Mouse (Mus musculus) adrenal gland, adult (tissue): ENCODE measurements at regions not wholly inside any gene's neighbourhood (a gene's known extent, or its start where the extent isn't known, plus 50 kb on each side); places are given as distances from the start of the nearest gene placed in this dataset.

Source experiments
- DNase-seq, 2 experiments: peaks; one replicate each; pipeline ENCODE4 v3.0.0; 2022 to 2023; ENCODE audit warnings: low spot score in 1 of 2; ENCODE audit not compliant: inconsistent age in 2 of 2

DNA sequence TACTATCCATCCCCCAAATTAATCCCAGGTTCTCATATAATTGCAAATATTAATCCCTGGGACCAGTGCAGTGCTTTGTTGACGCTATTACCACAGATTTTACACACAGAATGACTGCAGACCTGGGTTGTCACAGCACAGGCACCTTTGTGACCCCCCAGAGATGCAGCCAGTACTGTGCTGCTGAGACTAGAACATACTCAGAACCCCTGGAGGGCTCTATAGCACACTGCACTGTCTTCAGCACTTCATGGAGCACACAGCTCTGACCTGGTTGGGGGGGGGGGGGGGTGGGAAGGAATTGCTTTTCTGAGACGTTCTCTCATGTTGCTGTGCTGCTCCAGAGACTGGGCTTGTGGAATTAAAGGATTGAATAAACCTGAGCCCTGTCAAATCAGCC lies 154.9 kb upstream of the Gm34302 start:
- DNase-seq = no peak

- no peak for DNase-seq
Observed at GRCm38 (mm10) chr3:63637913-63638312, 154.2 kb upstream of the Gm34302 start.

- DNase-seq = no peak
Observed at GRCm38 (mm10) chr3:63627724-63628123, 144.0 kb upstream of the Gm34302 start.

- DNase-seq = no peak
Observed at GRCm38 (mm10) chr3:63616127-63616526, 132.4 kb upstream of the Gm34302 start.

GRCm38 (mm10) chr3:63613652-63614051 lies 130.0 kb upstream of the Gm34302 start:
- DNase-seq = no peak

GRCm38 (mm10) chr3:63612767-63613363 lies 129.2 kb upstream of the Gm34302 start:
- no peak for DNase-seq

- peak in 1 of 2 experiments; percentile 12 for DNase-seq
Observed at GRCm38 (mm10) chr3:63610113-63610919, 126.6 kb upstream of the Gm34302 start.

DNA sequence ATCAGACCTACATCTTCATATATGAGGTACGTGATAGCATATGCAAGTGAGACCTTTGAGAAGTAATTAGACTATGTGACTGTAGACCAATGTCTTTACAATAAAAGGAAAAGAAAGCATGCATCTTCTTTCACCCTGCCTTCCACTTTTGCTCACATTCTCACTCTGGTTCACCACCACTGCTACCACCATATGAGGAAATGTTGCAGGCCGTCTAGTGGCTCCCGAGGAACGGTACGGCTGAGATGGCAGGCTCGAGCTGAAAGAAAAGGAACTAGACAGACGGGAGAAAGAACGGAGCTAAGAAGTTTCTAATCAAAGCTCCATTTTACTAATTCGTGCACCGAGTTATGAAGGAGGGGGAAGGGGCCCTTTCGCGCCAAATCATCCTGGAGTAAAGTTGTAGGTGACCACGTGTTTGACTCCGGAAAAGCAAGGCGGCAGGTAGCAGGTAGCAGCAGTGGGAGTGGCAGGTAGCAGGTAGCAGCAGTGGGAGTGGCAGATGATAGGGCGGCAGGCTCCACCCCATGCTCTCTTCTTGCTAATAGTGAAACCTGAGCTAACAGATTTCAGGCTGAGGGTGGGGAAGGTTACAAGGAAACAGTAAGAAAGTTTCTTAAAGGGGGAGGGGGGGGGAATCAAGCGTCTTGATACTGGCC lies 125.9 kb upstream of the Gm34302 start:
- DNase-seq = peak in 1 of 2 experiments; percentile 9

DNA sequence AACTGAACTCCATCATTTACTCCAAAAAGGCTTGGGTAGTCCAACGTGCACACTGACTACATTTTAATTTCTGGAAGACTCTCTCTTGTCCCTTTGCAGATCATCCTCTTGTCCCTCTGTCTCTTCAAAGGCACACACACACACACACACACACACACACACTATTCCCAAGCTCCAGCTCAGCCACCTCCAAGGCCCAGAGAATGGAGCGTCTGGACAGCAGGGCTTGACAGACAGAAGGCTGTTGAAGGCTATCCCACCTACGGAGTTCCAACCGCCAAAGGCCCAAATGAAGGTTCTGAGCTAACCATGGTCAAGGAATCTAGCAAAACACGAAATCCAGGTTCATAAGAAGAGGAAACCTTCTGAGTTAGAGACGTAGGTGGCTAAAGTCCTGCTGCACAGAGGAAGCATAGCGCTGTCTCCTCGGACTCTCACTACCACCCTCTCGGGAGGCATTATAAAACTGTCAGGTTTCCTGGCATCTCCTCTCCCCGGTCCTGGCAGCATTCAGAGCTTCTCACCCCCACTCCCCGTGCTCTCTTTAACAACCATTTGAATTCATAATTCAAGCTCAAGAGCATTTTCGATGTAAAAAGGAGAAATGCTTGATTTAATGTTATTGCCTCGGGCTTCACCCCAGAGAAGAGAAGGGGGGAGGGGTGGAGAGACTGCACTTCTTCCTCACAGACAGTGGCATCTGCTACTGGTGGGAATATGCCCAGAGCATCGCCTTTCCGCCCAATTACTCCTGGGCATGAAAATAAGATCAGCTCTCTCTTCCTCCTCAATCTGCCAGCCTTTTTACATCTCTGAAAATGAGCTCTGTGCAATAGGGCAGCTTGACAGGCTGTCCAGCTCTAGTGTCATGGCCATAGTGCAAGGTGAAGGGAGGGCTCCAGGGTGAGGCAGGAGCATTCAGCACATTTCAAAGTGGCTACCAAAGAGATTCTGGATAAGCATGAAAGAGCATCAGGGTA lies 99.3 kb upstream of the Gm34302 start:
- no peak for DNase-seq

- DNase-seq = no peak
Observed at GRCm38 (mm10) chr3:63582180-63582579, 98.5 kb upstream of the Gm34302 start.

DNA sequence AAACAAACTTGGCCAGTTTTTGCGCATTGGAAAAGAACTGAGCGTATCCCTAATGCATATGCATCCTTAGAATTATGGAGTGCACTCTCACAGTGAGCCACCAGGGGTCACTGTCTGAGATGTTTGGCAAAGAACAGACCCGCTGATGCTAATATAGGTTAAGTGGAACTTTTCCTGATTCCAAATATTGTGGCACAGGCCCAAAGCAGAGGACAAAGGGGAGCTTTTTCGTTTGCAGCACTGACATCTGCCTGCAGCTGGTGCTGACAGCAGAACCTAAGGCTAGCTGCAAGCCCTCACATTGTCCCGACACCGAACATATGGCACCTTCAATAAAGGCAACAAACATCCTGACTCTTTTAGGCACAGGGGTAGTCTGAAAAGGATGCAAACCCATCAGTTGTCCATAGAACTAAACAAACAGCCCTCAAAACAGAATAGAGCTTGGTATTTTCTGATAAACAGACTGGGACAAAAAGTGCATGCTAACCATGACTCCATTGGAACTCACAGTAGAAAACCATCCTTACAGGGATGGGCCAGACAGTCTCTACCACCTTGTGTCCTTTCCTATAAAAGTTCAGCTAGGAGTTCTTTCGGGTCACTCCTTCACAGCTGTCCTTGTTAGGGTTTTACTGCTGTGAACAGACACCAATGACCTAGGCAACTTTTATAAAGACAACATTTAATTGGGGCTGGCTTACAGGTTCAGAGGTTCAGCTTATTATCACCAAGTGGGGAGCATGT lies 87.1 kb upstream of the Gm34302 start:
- peak; percentile 47 to 87 for DNase-seq

GRCm38 (mm10) chr3:63570082-63570481 lies 86.4 kb upstream of the Gm34302 start:
- DNase-seq = no peak

DNA sequence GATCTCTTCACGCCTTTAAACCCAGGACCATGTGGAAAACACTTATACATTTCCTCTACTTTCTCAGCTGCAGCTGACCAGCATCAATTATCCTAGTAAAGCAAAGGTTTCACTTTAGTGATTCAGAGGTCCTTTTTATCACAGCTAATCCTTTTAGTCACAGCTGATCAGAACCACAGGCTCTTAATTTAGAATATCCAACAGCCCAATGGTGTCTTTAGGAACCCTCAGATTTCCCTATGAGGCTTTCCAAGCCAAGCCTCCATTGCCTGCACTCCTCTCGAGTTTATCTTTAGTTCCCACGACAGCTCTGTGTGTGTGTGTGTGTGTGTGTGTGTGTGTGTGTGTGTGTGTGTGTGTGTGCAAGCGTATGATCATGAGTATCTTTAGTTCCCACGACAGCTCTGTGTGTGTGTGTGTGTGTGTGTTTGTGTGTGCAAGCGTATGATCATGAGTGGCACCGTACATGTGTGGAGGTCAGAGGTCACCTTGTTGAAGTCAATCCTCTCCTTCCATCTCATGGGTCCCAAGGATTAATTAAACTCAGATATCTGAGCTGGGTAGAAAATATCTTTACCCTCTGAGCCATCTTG lies 85.4 kb upstream of the Gm34302 start:
- DNase-seq = no peak

DNA sequence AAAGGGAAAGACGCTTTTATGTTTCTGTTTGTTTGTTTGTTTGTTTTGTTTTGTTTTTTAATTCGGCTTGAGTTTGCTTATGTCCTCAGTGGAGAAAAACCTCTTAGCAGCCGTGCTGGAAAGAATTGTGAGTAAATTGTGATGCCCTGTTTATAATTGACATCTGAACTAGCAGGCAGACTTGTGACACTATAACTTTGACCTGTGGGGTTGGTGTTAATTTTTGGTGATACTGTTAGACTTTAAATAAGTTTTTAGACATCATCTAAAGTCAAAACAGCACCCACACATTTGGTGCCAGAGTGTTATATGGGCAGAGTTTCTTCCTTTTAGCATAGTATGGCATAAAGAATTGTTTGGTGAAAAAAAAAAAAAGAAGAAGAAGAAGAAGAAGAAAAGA lies 84.0 kb upstream of the Gm34302 start:
- no peak for DNase-seq

DNA sequence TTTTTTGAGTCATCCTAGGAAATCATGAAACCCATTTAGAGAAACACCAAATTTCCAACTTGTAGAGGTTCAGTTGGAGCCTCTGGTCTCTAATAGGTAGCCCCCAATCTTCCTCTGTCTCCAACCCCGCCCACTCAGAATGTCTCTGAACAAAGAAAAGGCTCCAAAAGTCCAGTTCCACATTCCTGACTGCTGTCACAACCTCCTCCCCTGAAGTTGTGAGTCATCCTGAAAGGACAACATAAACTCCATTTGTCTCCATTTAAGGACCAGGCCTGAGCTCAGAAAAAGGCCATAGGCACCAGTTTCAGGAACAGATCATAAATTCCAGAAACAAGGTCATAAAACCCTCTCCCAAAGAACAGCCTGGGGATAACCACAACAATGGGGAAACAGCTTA lies 79.4 kb upstream of the Gm34302 start:
- no peak for DNase-seq

DNA sequence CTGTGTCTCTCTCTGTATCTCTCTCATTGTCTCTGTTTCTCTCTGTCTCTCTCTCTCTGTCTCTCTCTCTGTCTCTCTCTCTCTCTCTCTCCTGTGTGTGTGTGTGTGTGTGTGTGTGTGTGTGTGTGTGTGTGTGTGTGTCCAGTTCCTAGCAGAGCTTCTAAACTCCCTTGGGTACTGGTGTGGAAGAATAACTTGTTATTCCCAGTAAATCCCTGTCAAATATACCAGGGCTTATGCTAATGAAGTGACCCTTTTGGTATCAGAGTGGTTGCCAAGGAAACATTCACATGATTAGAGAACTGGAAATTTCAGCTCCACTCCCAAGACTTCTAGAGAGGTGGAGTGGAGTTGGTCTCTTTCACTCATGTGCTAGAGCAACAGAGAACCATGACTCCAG lies 78.9 kb upstream of the Gm34302 start:
- DNase-seq = no peak

DNA sequence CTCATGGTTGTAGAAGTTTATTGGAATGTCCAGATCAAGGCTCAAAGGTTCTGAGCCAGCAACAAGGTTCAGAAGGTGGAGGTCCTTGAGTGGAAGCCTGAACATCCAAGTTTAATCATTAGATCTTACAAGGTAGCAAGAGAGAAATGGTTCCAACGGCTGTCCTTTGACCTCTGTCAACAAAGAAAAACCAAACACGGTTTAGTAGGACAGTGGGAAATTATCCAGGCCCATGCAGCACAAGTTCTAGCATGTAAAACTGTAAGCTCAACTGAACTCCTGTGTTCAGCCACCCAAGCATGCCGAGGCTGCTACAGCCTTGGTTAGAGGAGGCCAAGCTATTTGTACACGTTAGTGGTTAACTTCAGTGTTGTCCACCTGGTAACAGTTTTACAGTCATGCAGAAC lies 77.1 kb upstream of the Gm34302 start:
- no peak for DNase-seq

DNA sequence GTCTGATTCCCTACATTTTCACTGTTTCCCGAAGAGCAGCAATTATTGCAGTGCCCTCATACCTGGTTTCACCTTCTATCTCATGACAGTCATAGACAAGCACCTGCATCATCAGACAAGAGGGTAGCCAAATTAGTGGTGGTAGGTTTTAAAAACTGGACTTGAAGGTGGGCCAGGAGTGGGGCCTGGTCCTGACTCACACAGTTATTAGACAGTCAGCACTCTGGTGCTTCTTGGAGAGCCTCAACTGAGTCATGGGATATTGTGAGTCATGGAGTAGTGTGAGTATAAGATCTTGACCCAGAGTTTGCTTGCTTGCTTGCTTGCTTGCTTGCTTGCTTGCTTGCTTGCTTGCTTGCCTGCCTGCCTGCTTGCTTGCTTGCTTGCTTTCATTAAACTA lies 73.1 kb upstream of the Gm34302 start:
- DNase-seq = peak; percentile 20 to 58

- DNase-seq = peak in 1 of 2 experiments; percentile 64
Observed at GRCm38 (mm10) chr3:63554872-63555271, 71.2 kb upstream of the Gm34302 start.

- no peak for DNase-seq
Observed at GRCm38 (mm10) chr3:63553426-63553825, 69.7 kb upstream of the Gm34302 start.
